Mouse (Mus musculus) heart, adult 9 months (tissue): Measurements from ENCODE around the gene Rab25.

Experiments used
- DNase-seq, 2 experiments: peaks; one replicate each; pipeline ENCODE4 v3.0.0; 2022; ENCODE audit warnings: low spot score in 2 of 2

Rab25 gene

DNA sequence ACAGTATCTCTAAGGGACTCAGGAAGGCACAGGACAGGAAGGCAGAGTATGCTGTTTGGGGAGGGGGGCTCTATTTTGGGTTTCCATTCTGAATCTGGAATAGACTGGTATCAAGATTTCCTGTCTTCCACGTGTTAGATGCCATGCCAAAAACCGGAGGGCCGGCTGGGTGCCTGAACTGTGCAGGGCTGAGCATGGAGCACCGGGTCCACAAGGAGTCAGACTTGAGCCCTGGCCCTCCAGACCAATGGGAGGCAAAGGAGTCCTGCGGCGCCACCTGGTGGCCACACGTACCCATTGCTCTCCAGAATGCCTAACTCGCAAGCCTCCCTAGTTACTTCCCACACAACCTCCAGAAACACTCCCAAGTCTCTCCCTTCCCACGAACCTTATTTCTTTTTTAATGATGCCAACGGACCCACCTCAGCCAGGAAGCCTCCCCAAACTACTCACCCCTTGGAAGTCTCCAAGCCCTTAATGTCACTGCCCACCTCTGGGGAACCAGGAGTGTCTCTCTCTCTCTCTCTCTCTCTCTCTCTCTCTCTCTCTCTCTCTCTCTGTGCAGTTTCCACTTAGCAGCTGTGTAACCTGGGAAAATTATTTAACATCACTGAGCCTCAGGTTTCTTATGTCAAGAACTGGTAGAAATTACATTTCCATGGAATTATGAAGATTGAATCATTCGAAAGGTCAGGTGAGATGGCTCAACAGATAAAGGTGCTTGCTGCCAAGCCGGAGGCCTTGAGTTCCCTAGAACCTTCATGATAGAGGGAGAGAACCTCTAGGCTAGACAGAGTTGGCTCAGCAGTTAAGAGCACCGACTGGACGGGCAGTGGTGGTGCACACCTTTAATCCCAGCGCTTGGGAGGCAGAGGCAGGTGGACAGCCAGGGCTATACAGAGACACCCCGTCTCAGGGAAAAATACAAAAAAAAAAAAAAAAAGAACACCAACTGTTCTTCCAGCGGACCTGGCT is 21.7 kb downstream of the Rab25 start:
- DNase-seq, result peak; percentile 84 to 86

DNA sequence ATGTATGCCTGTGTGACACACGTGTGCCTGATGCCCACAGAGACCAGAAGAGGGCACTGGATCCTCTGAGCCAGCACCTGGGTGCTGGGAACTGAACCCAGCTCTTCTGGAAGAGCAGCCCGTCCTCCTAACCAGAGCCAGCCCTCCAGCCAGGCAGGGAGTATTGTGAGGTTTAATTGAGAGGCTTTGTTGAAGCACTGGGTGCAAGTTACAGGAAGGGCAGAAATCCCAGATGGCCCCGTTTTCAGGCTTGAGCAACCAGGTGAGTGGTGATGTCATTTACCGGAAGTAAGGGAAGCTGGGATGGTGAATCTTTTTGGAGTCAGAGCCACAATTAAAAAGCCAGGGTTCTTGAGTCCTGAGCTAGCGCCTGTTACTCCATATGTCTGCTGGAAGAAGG is 23.1 kb downstream of the Rab25 start:
- DNase-seq, result no peak

DNA sequence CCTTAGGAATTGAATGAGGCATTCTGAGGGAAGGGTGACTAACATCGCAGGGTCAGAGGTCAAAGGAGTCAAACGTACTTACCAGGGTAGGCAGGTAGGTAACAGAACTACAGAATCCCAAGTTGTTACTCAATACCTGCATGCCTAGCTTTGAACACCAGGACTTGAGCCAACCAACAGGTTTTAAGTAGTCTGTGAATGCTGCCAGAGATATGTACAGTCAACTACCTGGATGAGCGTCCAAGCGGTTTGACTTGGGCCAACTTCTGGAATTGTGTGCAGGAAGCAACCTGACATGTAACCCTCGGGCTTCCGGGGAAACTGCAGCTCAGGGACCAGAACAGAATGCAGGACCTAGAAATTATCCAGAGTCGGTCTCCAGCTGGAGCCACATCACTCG is 25.1 kb downstream of the Rab25 start:
- no peak for DNase-seq

DNA sequence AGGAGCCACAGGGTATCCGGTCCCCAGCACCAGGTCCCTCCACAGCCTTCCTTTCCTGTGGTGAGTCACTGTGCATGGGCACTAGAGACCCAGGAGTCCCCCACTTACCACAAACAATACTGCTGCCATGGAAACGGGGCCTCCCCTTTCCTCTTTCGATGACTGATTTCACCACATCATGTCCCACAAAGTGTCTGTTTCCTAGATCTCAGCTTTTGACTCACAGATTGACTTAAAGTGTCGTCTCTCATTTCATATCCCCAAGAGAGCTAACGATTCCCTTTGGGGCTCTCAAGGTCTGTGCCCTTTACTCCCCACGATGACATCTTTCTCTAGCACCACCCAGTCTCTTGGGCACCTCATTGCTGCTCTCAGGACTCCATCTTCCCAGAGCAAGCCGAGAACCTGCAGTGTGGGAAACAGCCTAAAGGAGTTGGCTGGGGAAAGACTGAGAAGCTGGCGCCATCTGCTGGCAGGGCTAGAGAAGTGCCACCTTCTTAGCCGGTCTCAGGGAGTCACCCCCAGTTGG is 26.2 kb downstream of the Rab25 start:
- peak; percentile 67 to 70 for DNase-seq

DNA sequence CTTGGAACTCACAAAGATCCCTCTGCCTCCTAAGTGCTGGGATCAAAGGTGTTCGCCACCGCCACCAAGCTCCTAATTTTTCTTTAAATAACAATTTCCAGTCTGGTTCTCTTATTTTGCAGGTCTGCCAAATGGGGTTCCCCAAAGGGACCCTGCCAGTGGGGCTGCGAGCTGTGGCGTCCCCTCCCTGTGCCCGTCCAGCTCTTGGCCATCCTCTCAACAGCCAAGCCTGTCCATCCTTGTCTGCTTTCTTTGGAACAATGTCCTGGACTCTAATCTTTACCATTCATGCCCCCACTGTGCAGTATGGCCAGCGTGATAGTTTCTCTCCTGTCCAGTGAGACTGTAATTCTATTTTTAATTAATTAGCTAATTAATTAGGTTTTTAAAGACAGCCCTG is 26.9 kb downstream of the Rab25 start:
- DNase-seq, result no peak

DNA sequence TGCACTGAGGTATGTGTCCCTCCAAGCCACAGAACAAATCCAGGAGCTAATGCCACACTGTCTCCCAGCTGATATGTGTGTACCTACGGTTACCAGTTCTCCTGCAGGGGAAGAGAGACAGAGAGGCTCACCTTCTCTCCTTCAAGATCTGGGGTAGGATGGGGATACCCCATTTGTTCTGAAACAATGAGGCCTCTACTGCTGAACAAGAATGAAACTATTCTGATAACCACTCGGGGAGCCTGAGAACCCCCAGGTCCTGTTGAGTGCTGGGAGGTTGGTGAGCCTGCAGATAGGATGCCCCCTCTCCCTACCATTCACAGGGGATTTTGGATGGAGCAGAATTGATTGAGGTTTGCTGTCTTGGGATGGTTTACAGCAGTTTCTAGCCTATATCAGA is 28.0 kb downstream of the Rab25 start:
- no peak for DNase-seq

DNA sequence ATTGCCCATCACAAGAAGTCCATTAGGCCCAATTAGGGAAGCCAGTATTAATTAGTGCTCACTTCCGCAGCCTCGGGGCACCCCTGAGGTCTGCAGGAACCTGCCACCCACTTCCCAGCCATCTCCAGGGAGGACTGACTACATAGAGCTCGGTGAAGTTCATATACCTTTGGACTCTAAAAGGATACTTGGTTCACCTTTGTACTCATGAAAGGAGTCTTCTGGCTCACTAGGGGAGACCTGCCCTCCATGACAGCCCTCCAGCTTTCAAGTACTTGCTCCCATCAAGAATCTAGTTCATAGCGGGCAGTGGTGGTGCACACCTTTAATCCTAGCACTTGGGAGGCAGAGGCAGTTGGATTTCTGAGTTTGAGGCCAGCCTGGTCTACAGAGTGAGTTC is 29.7 kb downstream of the Rab25 start:
- no peak for DNase-seq

DNA sequence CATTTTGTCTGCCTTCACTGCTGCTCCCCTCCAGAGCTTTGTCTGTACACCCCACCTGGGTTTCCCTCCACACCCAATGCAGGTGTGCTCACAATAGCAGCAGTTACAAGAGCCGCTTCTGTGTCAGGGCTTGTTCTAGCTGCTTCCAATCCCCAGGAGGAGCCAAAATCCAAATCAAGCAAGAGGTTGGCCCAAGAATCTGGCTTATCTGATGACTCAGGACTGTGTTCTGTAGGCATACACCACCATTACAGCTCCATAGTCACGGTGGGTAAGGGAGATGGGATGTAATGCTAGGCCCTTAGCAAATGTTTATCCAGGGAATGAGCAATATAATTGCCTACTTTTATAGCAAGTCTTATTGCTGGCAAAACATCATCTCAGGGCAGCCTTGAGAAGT is 31.7 kb downstream of the Rab25 start:
- no peak for DNase-seq

DNA sequence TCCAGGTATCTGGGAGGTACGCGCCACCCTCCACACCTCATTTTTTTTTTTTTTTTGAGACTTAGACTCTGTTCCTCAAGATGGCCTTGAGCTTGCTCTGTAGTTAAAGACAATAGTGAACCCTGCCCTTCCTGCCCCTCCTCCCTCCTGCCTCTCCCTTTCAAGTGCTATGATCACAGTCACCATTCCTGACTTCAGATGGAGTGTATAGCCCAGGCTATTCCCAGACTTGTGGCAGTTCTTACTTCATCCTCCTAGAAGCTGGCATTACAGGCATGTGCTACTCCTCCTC is 33.1 kb downstream of the Rab25 start:
- no peak for DNase-seq

DNA sequence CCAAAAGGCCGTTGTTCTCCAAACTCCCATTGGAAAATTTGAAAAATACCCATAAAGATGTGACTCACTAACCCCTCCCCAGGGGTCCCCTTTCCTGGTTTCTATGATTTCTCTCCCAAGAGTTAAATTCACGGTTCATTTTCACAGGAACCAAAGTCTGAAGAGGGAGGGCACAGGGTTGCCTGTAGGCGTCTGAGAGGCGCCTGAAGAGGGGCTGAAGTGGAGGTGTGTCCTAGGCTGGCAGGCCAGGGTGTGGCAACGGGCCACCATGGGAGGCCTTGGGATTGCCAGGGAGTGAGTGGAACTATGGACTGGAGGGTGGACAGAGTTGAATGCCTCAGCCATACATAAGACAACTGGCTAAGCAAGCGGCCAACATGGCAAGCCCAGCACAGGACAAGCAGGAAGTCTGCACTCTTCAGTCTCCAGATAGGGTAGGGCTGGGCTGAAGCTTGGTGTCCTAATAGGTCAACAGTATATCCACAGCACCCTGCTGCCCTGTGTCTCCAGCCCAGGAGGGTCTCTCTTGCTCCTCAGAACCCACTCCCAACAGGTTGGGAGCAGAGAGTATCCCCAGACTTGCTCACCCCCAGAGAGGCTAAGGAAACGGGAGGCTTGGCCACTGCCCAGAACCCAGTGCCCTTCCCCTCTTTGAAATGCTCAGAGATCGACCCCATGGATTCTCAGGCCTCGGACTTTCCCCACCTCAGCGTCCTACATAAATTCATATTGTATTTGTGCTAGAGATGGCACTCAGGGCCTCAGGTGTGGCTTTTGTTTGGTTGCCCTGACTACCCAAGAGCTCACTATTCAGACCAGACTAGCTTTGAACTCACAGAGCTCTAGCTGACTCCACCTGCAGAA is 33.6 kb downstream of the Rab25 start:
- no peak for DNase-seq

DNA sequence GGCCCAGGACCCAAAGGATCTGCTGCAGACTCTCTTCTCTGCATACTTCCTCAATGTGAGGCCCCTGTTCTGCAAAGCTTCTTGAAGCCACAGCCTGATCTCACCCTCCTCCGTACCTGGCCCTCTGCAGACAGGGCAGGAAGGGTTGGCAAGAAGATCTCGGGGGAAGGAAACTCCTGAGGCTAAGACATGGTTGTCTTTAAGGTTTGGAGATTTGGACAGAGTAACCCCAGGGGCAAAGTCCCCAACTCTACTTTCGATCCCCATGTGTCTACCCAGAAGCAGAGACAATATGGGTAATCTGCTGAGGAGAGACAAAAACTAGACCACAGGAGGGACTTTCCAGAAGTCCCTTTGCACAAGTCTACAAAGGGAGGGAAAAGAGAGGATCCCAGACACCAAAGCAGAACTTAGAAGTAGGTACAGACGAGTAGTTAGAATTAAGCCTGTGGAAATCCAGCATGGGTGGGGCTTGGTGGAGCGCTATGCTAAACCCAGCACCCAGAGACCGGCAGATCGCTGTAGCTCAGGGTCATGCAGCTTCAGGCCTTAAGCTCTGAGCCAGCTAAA is 34.5 kb downstream of the Rab25 start:
- DNase-seq, result no peak

DNA sequence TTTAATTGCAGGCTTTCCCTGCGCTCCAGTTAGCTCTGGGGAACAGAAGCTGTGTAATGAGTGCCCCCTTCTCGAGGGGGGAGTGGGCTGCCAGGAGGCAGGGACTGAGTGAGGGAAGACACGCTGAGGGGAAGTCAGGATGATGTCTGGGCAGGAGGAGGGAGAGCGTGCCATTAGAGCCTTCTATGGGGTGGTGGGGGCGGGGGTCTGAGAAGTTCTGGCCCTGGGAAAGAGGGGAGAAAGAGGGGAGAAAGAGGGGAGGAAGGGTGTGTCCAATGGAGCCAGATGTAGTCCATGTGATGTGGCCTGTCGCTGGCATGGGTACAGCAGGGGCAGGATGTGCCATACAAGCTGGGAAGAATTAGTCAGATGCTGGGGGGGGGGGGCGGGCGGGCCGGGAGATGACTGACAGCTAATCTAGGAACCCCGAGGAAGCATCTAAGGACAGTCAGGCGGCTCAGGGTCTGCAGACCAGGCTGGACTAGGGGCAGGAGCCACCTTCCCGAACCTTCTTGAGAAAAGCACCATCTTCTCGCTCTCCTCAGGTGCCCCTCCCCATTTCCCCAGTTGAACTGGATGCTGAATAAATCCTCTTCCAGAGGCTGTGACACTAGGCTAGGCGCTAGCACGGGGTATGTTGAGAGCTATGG is 35.1 kb downstream of the Rab25 start:
- no peak for DNase-seq

DNA sequence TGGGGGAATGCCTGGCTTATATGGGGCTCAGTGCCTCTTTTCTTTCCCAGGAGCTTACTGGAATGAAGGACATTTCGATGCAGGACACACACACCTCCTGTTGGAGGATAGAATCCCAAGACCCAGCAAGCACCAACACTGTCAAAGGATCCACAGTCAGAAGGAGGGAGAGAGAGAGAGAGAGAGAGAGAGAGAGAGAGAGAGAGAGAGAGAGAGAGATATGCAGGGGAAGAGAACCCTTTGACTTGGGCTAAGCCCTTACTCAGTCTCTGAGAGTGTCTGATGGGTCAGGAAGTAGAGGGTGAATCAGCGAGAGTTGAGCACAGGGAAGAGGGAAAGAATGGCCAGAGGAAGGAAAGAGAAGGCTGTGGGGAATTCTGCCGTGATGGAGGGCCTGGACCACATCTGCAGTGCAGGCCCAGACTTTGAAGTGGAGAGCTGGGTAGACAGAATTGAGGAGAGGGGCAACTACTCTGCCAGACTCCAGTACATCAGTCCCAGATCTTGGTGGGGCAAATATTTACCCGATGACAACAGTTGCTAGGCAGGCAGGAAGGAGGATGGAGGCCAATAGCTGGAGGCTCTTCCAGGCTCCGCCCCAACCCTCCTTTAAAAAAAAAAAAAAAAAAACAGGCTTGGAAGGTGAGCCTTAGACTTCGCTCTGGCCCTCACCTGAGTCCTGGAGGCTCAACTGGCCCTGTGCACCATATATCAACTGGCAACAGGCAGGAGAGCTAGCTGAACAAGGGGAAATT is 35.8 kb downstream of the Rab25 start:
- no peak for DNase-seq

DNA sequence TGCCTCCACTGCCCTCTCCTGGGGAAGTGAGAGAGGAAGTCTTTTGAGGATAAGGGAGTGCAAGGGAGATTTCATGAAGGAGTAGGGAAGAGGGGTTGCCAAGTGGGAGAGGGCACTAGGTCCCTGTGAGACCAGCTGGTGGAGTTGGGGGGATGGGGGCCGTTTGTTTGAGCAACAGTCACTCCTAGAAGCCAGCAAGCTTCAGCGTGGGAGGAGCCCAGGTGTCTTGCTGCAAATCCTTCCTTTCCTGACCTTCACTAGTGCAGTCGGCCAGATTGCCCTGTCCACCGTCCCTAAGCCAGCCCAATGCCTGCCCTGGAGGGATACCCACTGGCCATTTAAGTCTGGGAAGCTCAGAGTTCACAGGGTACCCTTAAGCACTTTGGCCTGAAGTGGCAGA is 36.5 kb downstream of the Rab25 start:
- no peak for DNase-seq

DNA sequence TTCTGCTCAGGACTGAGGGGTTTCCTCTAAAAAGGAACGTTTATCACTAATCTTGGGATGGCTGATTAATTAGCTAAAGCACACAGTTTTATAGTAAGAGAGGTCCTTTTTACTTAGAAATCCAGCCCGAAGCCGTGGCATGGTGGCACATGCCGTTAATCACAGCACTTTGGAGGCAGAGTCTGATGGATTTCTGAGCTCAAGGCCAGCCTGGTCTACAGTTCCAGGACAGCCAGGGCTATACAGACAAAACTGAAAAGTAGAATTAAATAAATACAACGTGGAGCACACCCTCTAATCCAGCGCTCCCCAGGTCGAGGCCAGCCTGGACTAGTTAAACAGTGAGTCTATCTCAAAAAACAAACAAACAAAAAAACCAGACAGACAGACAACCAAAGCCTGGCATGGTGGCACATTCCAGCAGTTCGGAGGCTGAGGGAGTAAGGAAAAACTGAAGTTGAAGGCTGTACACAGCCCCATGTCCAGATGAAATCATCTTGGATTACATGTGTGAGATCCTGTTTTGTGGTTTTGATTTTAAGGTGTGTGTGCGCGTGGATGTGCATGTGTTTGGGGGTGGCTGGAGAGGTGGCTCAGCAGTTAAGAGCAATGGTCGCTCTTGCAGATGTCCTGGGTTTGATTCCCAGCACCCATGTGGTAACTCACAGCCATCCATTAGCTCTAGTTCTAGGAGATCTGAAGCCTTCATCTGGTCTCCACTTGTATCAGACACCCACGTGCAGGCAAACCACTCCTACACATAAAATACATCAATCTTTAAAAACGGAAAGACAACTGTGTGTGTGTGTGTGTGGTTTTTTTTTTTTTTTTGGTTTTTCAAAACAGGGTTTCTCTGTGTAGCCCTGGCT is 37.4 kb downstream of the Rab25 start:
- DNase-seq, result no peak

DNA sequence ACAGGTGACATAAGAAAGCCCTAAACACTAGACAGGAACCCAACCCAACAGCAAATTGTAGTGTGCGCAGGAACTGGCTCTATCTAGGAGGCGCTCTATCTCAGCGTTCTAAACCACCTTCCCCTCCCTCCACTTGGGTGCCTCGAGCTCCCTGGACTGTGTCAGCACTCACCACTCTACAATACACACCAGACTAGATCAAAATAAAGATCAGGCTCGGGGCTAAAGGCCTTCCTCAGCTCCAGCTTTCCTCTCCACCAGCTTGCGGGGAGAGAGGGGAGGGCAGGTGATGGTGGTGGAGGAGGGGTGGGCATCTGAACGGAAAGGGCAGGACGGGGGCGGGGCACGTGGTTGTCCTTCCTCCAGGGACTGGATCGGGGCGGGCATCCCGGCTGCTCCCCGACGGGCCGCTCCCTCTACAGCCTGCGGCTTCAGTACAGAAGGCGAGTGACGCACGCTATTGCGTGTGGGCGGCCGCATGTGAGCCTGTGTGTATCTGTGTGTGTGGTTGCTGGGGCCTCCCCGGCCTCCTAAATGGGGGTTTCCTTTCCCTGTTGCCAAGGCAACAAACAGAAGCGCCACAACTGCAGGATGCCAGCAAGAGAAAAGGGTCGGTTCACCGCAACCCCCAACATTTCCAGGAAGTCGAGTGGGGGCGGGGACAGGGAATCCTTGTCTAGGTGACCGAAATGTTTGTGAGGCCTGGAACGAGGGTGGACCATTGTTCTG is 38.2 kb downstream of the Rab25 start, which contains the start of gene Lmna:
Lmna (minus strand) TSS at position 265 of the 729 bp plus-strand sequence.
- DNase-seq, result peak; percentile 94 to 95

DNA sequence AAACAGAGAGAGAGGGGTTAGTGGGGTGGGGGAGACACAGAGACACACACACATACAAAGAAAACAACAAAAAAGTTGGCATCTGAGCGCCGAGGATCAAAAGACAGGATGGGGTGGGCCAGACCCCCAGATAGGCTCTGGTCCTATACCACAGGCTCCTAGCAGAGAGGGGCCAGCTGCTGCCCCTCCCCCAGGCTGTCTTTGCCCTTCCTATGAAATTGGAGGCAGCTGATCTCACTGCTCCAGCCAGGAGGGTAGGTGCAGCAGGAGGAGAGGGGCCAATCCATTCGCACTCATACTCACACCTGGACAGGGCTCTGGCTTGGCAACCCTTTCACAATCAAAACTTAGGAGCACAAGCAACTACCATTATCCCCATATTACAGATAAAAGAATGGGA is 38.9 kb downstream of the Rab25 start:
- DNase-seq, result no peak

DNA sequence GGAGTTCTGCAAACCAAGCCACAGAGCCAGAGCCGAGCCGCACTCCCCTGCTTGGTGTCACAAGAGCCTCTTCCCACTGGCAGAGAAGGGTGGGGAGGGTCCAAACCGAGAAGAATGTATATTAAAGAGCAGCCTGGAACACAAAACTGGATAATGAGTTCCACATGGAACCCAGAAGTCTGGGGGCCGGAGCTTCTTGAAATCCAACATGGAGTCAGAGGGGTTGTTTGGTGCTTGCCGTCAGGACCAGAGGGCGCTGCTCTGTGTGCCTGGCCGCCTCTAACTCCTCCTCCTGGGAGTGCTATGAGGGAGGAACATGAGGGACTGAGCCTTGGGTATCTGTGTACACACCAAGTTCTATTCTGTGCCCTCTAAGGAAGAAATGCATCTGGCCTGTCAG is 42.3 kb downstream of the Rab25 start:
- no peak for DNase-seq

DNA sequence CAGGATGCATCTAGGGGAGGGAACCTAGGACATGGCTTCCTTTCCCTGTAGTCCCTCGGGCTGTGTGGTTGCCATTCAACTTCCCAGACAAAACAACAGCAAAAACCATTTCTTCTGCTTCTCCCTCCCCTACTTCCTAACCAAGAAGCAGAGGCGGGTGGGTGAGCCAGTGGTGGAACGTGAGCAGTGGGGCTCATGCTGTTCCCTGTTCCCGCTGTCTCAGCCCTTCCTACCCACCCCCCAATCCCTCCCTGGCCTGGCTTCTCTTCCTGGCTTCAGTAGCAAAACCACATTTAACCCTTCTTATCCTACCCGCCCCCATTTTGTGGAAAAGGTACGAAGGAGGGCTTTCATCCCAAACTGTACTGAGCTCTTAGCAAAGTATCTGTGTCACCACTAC is 43.0 kb downstream of the Rab25 start:
- DNase-seq, result no peak
